Comparison of ENCODE assay signal across 8 mouse cellular contexts in the genomic region with DNA sequence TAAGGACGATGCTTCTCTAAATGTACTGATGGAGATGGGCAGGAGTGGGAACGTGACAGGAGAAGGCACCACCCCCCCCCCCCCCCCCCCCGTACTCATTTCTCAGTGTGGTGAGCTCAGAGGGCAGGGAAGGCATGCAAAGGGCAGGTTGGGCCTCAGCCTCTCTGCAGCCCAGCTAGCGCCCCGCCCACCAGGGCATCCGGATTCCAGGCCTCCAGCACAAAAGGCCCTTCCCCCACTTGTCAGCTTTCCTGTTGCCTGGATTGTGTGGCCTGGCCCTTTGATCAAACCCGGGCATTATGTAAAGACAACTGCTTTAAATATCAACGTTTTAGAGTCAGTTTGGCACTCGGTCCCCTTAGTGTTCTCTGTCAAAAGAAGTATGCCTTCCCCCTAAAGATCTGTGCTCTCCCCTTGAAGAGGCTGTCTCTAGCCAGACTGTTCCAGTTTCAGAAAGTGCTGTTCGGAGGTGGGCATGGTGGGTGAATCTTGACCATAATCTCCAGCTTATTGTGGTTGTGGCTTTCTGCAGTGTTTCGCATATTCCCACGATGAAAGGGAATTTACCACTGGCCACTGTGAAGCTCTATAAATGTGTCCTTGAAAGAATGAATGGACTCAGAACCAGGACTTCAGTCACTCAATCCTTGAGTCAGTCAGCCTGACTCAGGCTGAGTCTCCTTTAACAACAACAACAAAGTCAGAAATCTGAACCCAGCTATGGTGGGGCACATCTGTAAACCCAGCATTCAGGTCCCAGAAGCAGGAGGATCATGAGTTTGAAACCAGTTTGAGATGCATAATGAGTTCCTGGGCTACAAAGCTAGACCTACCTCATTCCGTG.
A peak's percentile ranks its signal among the peaks of the same experiment; 100 is the strongest.
DNase-seq lines count a peak whose midpoint lies in the region; ATAC-seq lines count a peak whose summit lies in the region.

No protein-coding gene starts in this region.

- no peaks in the 10 kb centered on the region for H3K27me3 ChIP-seq in forebrain, embryonic 11.5 days (ENCODE audit: control insufficient read depth, insufficient read depth, low read length)
- no peaks in the 10 kb centered on the region for H3K27me3 ChIP-seq in limb, embryonic 10.5 days (ENCODE audit: low read depth, poor library complexity, severe bottlenecking)
- H3K27me3 ChIP-seq in midbrain, embryonic 11.5 days (ENCODE audit: control insufficient read depth, insufficient read depth, low read length), result no peaks in the 10 kb centered on the region

- H3K9me3 ChIP-seq in forebrain, embryonic 11.5 days (ENCODE audit: control insufficient read depth, low read length), result no peaks in the 10 kb centered on the region; the same call in 1 of the 2 replicates
- no peaks in the 10 kb centered on the region for H3K9me3 ChIP-seq in limb, embryonic 10.5 days (replicated peaks)
- H3K9me3 ChIP-seq in midbrain, embryonic 11.5 days (ENCODE audit: control insufficient read depth, low read length), result no peaks in the 10 kb centered on the region

- no peak overlapping the region for H3K4me3 ChIP-seq in forebrain, embryonic 11.5 days (ENCODE audit: low read depth, low read length)
- H3K4me3 ChIP-seq in limb, embryonic 10.5 days, result peak overlapping the region; percentile 30
- H3K4me3 ChIP-seq in midbrain, embryonic 11.5 days (ENCODE audit: low read depth, low read length), result no peak overlapping the region

- H3K36me3 ChIP-seq in forebrain, embryonic 11.5 days (ENCODE audit: control insufficient read depth, insufficient read depth, low read length), result no peaks in the 10 kb centered on the region
- no peaks in the 10 kb centered on the region for H3K36me3 ChIP-seq in limb, embryonic 10.5 days
- no peaks in the 10 kb centered on the region for H3K36me3 ChIP-seq in midbrain, embryonic 11.5 days (ENCODE audit: control insufficient read depth, insufficient read depth, low read length)

- peak; percentile 95 for ATAC-seq in forebrain, embryonic 11.5 days (replicated peaks; ENCODE audit: low FRiP score)
- ATAC-seq in midbrain, embryonic 11.5 days (ENCODE audit: low FRiP score), result peak; percentile 96

- DNase-seq in urinary bladder, postnatal 25 days (ENCODE audit: low spot score), result peak; percentile 62
- DNase-seq in urinary bladder, adult 2 months (ENCODE audit: low spot score), result no peak
- peak; percentile 91 for DNase-seq in forebrain, embryonic 11.5 days (ENCODE audit: low spot score)
- peak; percentile 84 for DNase-seq in heart, postnatal 4 days
- peak; percentile 90 for DNase-seq in limb, embryonic 10.5 days (ENCODE audit: low spot score)
- DNase-seq in midbrain, embryonic 11.5 days (ENCODE audit: low spot score, missing footprints), result peak; percentile 97
- DNase-seq in thymus, postnatal 14 days, result peak; percentile 73
- no peak for DNase-seq in natural killer cell, adult 2 months (ENCODE audit: low spot score in 2 of 2)

- H3K4me1 ChIP-seq in forebrain, embryonic 11.5 days (replicated peaks; ENCODE audit: control insufficient read depth, insufficient read depth, low read length), result peaks cover 10% of the 10 kb centered on the region
- peaks cover 28% of the 10 kb centered on the region for H3K4me1 ChIP-seq in limb, embryonic 10.5 days
- H3K4me1 ChIP-seq in midbrain, embryonic 11.5 days (ENCODE audit: control insufficient read depth, insufficient read depth, low read length), result peaks cover 12% of the 10 kb centered on the region

- peak overlapping the region; percentile 12; the same call in 1 of the 2 replicates for H3K4me2 ChIP-seq in forebrain, embryonic 11.5 days (ENCODE audit: low read depth, low read length, severe bottlenecking)
- peak overlapping the region; percentile 12; the same call in 1 of the 2 replicates for H3K4me2 ChIP-seq in midbrain, embryonic 11.5 days

- 7% methylated on average over 13 of the region's 13 CpGs for WGBS in forebrain, embryonic 11.5 days
- 17% methylated on average over 12 of the region's 13 CpGs for WGBS in limb, embryonic 10.5 days
- WGBS in midbrain, embryonic 11.5 days, result 3% methylated on average over 12 of the region's 13 CpGs

- peak overlapping the region; percentile 12; the same call in 1 of the 2 replicates for H3K9ac ChIP-seq in forebrain, embryonic 11.5 days (ENCODE audit: low read length)
- peak overlapping the region; percentile 24; the same call in 1 of the 2 replicates for H3K9ac ChIP-seq in midbrain, embryonic 11.5 days (ENCODE audit: low read length)

- H3K27ac ChIP-seq in forebrain, embryonic 11.5 days (ENCODE audit: low read depth, low read length), result peak overlapping the region; percentile 70; the same call in 1 of the 2 replicates
- H3K27ac ChIP-seq in limb, embryonic 10.5 days, result peak overlapping the region; percentile 93
- H3K27ac ChIP-seq in midbrain, embryonic 11.5 days (ENCODE audit: low read depth, low read length), result peak overlapping the region; percentile 62

Comparison
In these comparisons a context has a peak if more than half of its experiments do, and no peak if none do; other contexts are left out.
1. DNase-seq: peak in urinary bladder, postnatal 25 days (single experiment), forebrain, embryonic 11.5 days (single experiment), heart, postnatal 4 days (single experiment), limb, embryonic 10.5 days (single experiment), midbrain, embryonic 11.5 days (single experiment) and thymus, postnatal 14 days (single experiment); none in urinary bladder, adult 2 months (single experiment) and natural killer cell, adult 2 months (0 of 2).
2. Peak in every context shown above with its lines, with median percentiles within 50 percentile points of each other: H3K27ac ChIP-seq.